Mouse (Mus musculus) heart, postnatal 0 days (tissue): ENCODE measurements around the gene Mctp1. TPM values are rescaled to one million over a fixed set of nuclear protein-coding genes. Genes with fewer than 3 reads are reported as not detected.

Experiments used
- ATAC-seq: fragments of 200-750 bp; cut with Nextera tagmentation; 2 replicates; pipeline ENCODE4 v1.8.0; 2017; ENCODE audit warnings: low read depth, moderate number of reproducible peaks, moderate library complexity; ENCODE audit not compliant: insufficient read depth
- DNase-seq: peaks from one replicate; pipeline ENCODE4 v3.0.0-alpha.2; 2016; ENCODE audit warnings: low spot score
- H3K27ac ChIP-seq: fragments of 300-500 bp; sonication (generic); 2 replicates; pipeline ENCODE4 v1.5.1; 2014; ENCODE audit warnings: low read depth, mild to moderate bottlenecking
- H3K27me3 ChIP-seq: fragments of 300-500 bp; sonication (generic); 2 replicates; pipeline ENCODE4 v1.6.1; 2014; ENCODE audit warnings: low read length, mixed read lengths; ENCODE audit not compliant: control insufficient read depth, insufficient read depth
- H3K36me3 ChIP-seq: fragments of 300-500 bp; sonication (generic); replicated peaks from 2 replicates; pipeline ENCODE4 v1.6.1; 2014; ENCODE audit warnings: low read length, mixed read lengths; ENCODE audit not compliant: control insufficient read depth, insufficient read depth
- H3K4me1 ChIP-seq: fragments of 300-500 bp; sonication (generic); 2 replicates; pipeline ENCODE4 v1.6.1; 2014; ENCODE audit warnings: antibody characterized with exemption; ENCODE audit not compliant: control insufficient read depth, insufficient read depth
- H3K4me2 ChIP-seq: fragments of 300-500 bp; sonication (generic); 2 replicates; pipeline ENCODE4 v1.6.1; 2014; ENCODE audit warnings: low read depth, mild to moderate bottlenecking, low read length, moderate library complexity
- H3K4me3 ChIP-seq: fragments of 300-500 bp; sonication (generic); 2 replicates; pipeline ENCODE4 v1.5.1; 2014; ENCODE audit warnings: low read depth, low read length
- H3K9ac ChIP-seq: fragments of 300-500 bp; sonication (generic); replicated peaks from 2 replicates; pipeline ENCODE4 v1.6.1; 2014; ENCODE audit warnings: low read depth, low read length, mixed read lengths
- H3K9me3 ChIP-seq: fragments of 300-500 bp; sonication (generic); replicated peaks from 2 replicates; pipeline ENCODE4 v1.6.1; 2016; ENCODE audit warnings: low read length; ENCODE audit not compliant: control insufficient read depth
- CTCF ChIP-seq: IDR thresholded peaks from 2 replicates; pipeline ENCODE4 v1.5.1; 2016; ENCODE audit warnings: antibody characterized with exemption, control low read depth, low read depth
- EP300 ChIP-seq: IDR thresholded peaks from 2 replicates; pipeline ENCODE4 v1.6.1; 2016; ENCODE audit warnings: antibody characterized with exemption, low read depth
- WGBS: fragments of 180-500 bp; shearing (Covaris S2); extraction: QIAGEN DNeasy Blood & Tissue Kit; methylation state at CpG from one replicate; pipeline ENCODE4 v1.1.7; 2014; 5-methylcytosine and 5-hydroxymethylcytosine counted together
- polyA plus RNA-seq: library from polyadenylated mRNA; unstranded; fragments of >200 nt; fragmentation: Nextera tagmentation; extraction: Ambion mirVana; gene quantifications from 2 replicates; pipeline ENCODE4 v1.2.1, GENCODE M21; 2015
- total RNA-seq: library from RNA; depleted of rRNA; stranded (reverse); fragments of >200 nt; gene quantifications from 2 replicates; pipeline ENCODE4 v1.2.3, GENCODE M21; 2014; ENCODE audit warnings: low replicate concordance

Mctp1 gene
- total and polyA plus RNA-seq, 2 experiments from 2014 or later, result 0.34 TPM; not detected in 1

DNA sequence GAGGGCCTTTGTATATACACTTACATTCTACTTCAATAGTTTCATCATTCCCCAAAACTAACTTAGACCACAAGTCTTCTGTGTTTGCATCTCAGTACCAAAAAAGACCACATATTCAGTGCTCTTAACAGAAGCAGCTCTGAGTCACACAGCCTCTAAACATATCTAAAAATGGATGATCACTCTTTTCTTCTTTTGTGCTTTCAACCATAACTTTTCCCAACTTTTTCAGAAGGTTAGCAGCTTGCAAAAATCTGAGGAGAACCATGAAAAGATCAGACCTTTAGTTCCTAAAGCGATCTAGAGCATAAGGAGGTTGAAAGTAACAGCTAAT is 512.1 kb downstream of the Mctp1 start:
- Histone ChIP-seq H3K4me2 (no peak overlapping the region), H3K9me3 (no peaks in the 10 kb centered on the region), H3K36me3 (no peaks in the 10 kb centered on the region), H3K27ac (no peak overlapping the region), H3K4me3 (no peak overlapping the region), H3K4me1 (no peaks in the 10 kb centered on the region), H3K9ac (no peak overlapping the region), H3K27me3 (no peaks in the 10 kb centered on the region)
- DNase-seq, result no peak
- 73% methylated on average over 1 of the region's 1 CpGs for WGBS
- no peak for ATAC-seq
- no peak for TF ChIP-seq EP300
- TF ChIP-seq CTCF, result no peak

DNA sequence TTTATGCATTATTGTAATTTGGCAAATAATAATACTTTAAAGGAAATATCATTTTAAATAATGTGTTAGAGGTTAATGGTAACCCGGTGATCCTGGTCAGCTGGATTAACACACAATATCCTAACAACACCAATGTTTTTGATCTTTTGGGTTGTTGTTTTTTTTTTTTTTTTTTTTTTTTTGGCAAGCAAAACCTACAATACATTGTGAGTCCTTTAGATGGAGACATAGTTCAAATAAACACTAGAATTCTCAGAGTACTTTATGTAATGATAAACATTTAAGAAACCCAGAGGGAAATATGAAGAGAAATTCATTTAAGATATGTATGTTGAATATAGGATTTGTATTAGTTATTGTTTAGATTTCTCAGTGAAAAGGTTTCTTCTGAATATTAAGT is 534.0 kb downstream of the Mctp1 start:
- no peak overlapping the region for H3K9ac ChIP-seq
- no peak overlapping the region for H3K27ac ChIP-seq
- no peak overlapping the region for H3K4me2 ChIP-seq
- no peaks in the 10 kb centered on the region for H3K4me1 ChIP-seq
- 85% methylated on average over 1 of the region's 1 CpGs for WGBS
- H3K4me3 ChIP-seq, result no peak overlapping the region
- H3K27me3 ChIP-seq, result no peaks in the 10 kb centered on the region
- ATAC-seq, result no peak
- no peak for DNase-seq
- TF ChIP-seq CTCF, result no peak
- no peak for TF ChIP-seq EP300
- no peaks in the 10 kb centered on the region for H3K36me3 ChIP-seq
- H3K9me3 ChIP-seq, result no peaks in the 10 kb centered on the region

DNA sequence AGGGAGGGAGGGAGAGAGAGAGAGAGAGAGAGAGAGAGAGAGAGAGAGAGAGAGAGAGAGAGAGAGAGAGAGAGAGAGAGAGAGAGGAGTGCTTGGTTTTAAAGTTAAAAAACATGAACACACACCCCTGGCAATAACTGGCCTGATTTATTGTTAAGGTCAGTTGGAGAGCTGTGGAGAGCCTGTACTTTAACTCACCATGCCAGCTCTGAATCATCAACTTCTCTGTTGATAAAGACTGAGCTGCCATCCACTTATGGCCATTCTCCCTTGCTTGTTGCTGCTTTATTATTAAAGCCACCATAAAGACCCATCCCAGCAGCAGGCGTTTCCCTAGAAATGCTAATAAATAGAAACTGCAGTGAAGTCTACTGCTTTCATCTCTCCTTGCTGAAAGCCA is 542.5 kb downstream of the Mctp1 start:
- no peak overlapping the region for H3K4me2 ChIP-seq
- no peaks in the 10 kb centered on the region for H3K27me3 ChIP-seq
- WGBS, result 48% methylated on average over 1 of the region's 1 CpGs
- no peaks in the 10 kb centered on the region for H3K36me3 ChIP-seq
- no peaks in the 10 kb centered on the region for H3K9me3 ChIP-seq
- no peak overlapping the region for H3K27ac ChIP-seq
- H3K4me3 ChIP-seq, result no peak overlapping the region
- H3K9ac ChIP-seq, result no peak overlapping the region
- DNase-seq (no peak), ATAC-seq (no peak)
- no peaks in the 10 kb centered on the region; the same call in 1 of the 2 replicates for H3K4me1 ChIP-seq
- TF ChIP-seq CTCF, result no peak
- no peak for TF ChIP-seq EP300

DNA sequence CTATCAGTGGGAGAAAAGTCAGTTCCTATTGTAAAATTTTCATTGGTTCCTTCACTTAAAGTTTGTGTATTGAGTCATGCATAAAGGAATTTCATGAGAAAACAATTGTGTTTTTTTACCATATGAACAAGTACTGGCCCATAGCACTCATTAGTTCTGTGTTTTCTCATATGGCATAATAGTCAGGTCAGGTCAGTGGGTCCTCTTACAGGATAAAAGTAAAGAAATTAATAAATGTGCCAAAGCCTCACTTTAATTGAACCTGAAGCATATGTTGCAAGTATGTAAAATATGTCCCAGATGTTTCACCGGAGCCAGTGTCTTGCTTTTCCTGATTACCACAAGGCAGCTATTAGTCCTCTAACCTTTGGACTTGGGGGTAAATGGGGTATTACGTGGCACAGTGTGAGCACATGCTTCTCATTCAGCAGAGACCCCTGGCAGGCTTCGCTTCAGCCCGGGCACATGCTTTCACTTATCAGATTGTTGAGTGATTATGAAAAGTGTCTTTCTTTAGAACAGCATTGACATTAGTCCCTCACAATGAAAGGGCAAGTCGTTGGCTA is 543.6 kb downstream of the Mctp1 start:
- TF ChIP-seq EP300 (no peak), CTCF (no peak)
- whole genome bisulfite sequencing, result 45% methylated on average over 5 of the region's 5 CpGs
- Histone ChIP-seq H3K4me3 (no peak overlapping the region), H3K9me3 (no peaks in the 10 kb centered on the region), H3K27me3 (no peaks in the 10 kb centered on the region), H3K27ac (no peak overlapping the region), H3K9ac (no peak overlapping the region), H3K4me1 (no peaks in the 10 kb centered on the region; the same call in 1 of the 2 replicates), H3K4me2 (no peak overlapping the region), H3K36me3 (no peaks in the 10 kb centered on the region)
- ATAC-seq (no peak), DNase-seq (no peak)

DNA sequence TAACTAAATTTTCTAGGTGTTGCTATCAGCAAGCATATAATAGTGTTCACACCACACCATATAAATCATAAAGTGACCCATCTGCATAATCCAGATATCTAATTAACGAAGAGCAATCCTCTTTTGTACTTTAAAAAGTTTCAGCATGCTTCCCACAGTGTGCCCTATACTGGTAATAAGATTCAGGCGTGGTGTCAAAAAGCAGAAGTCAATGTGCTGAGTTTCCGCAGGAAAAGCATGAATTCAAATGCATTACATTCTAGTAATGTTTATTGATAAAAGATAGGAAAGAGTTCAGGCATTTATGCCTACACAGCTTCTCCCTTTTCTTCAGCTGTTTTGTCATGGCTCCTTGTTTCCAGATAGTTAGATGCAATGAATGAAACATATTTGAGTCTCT is 544.8 kb downstream of the Mctp1 start:
- no peaks in the 10 kb centered on the region for H3K27me3 ChIP-seq
- TF ChIP-seq CTCF (no peak), EP300 (no peak)
- no peak overlapping the region for H3K27ac ChIP-seq
- WGBS, result 80% methylated on average over 3 of the region's 3 CpGs
- no peak overlapping the region for H3K9ac ChIP-seq
- H3K4me3 ChIP-seq, result no peak overlapping the region
- no peaks in the 10 kb centered on the region for H3K9me3 ChIP-seq
- H3K4me2 ChIP-seq, result no peak overlapping the region
- no peak for DNase-seq
- no peak for ATAC-seq
- no peaks in the 10 kb centered on the region; the same call in 1 of the 2 replicates for H3K4me1 ChIP-seq
- H3K36me3 ChIP-seq, result no peaks in the 10 kb centered on the region

DNA sequence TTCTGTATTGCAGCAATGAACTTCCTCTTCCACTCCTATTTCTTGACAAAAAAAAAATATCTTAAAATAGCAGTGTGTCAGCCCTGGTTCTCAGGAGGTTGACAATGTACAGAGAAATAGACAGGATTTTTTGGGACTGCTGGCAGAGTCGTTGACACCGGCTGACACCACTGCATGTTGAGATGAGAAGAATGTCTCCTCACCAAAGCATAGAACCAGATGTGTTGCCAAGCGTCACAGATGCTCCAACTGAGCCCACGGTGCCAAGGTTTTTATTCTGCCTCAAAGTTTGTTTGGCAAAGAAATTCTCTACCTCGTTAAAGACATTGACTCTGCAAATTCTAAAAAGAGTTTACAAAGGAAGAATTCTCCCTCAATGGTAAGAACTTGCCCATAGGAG is 548.6 kb downstream of the Mctp1 start:
- Histone ChIP-seq H3K4me2 (no peak overlapping the region), H3K27me3 (no peaks in the 10 kb centered on the region), H3K4me3 (no peak overlapping the region), H3K9me3 (no peaks in the 10 kb centered on the region), H3K27ac (no peak overlapping the region), H3K4me1 (no peaks in the 10 kb centered on the region; the same call in 1 of the 2 replicates), H3K9ac (no peak overlapping the region), H3K36me3 (no peaks in the 10 kb centered on the region)
- TF ChIP-seq EP300 (no peak), CTCF (no peak)
- DNase-seq (no peak), ATAC-seq (no peak)
- 33% methylated on average over 5 of the region's 5 CpGs for WGBS
